Mouse (Mus musculus): Measurements from ENCODE around the gene Ogfod2. TPM values are rescaled to one million over a fixed set of nuclear protein-coding genes. Genes with fewer than 3 reads are reported as not detected.
A peak's percentile ranks its signal among the peaks of the same experiment; 100 is the strongest.

The Ogfod2 gene
- polyA plus RNA-seq, 1 experiment = 35.5 TPM

DNA sequence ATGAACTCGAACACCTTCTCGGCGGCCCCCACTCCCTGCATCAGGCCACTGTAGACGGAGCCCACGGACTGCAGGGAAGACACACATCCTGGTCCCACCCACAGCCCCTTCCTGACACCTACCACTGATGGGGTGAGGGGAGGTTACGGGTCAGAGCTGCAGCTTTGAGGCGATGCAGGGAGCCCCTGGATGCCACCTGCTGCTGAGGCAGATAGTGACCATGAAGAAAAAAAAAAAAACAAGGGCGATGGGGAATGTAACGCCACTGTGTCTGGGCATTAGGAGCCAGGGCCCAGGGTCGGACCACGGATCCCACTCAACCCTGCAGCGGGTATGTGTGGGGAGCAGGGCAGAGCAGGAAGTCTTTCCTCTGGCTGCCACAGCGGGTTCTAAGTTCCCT is 34.9 kb upstream of the Ogfod2 start:
- TF ChIP-seq CTCF (IDR thresholded peaks at IDR 0.05; ENCODE audit: extremely low read depth, insufficient read depth, insufficient read length, insufficient replicate concordance) (no peak), POLR2A (IDR thresholded peaks at IDR 0.05; ENCODE audit: low read depth, low read length) (no peak)
- no peak overlapping the region for H3K4me3 ChIP-seq (ENCODE audit: extremely low read depth, insufficient read depth, insufficient read length)
- WGBS = 53% methylated on average over 13 of the region's 13 CpGs
- no peaks in the 10 kb centered on the region for H3K36me3 ChIP-seq (ENCODE audit: control insufficient read depth, insufficient read depth, low read length)
- no peak for DNase-seq (ENCODE audit: low read depth in 1 of 2, low spot score in 2 of 2)
- H3K27me3 ChIP-seq (ENCODE audit: control insufficient read depth, insufficient read depth, low read length) = no peaks in the 10 kb centered on the region
- peaks cover 30% of the 10 kb centered on the region; the same call in 1 of the 2 replicates for H3K4me1 ChIP-seq (ENCODE audit: control insufficient read depth, insufficient read depth, insufficient read length)
- peak overlapping the region; percentile 33; the same call in 1 of the 2 replicates for H3K27ac ChIP-seq (ENCODE audit: insufficient read depth, low read length)

DNA sequence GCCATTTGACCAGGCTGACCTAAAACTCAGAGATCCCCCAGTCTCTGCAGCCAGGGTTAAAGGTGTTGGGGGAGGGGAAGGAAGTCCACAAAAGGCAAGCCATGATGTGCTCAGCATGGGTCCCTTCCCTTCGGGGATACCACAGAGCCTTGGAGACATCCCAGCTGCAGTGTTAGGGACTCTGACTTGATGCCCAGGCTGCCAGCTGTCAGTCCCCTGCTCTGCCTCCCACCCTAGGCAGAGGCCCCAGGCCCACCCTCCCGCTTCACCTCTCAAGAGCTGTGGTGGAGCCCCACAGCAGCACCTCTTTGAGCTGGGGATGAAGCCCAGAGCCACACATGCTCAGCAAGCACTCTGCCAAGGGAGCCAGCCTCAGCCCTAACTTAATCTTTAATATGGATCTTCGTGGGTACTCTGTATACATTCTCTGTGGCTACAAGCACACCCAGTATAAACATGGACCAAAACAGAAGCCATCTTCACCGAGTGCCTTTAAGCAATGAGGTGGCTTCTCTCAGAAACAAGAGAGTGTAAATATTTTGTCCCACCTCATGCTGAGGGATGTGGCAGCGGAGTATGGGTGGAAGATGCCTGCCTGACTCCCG is 34.1 kb upstream of the Ogfod2 start:
- Histone ChIP-seq H3K4me1 (ENCODE audit: control insufficient read depth, insufficient read depth, insufficient read length) (peaks cover 30% of the 10 kb centered on the region; the same call in 1 of the 2 replicates), H3K36me3 (ENCODE audit: control insufficient read depth, insufficient read depth, low read length) (no peaks in the 10 kb centered on the region), H3K4me3 (ENCODE audit: extremely low read depth, insufficient read depth, insufficient read length) (no peak overlapping the region; the same call in 1 of the 2 replicates), H3K27ac (ENCODE audit: insufficient read depth, low read length) (peak overlapping the region; percentile 66), H3K27me3 (ENCODE audit: control insufficient read depth, insufficient read depth, low read length) (no peaks in the 10 kb centered on the region)
- no peak for DNase-seq (ENCODE audit: low read depth in 1 of 2, low spot score in 2 of 2)
- TF ChIP-seq POLR2A (IDR thresholded peaks at IDR 0.05; ENCODE audit: low read depth, low read length) (no peak), CTCF (IDR thresholded peaks at IDR 0.05; ENCODE audit: extremely low read depth, insufficient read depth, insufficient read length, insufficient replicate concordance) (no peak)
- WGBS = 62% methylated on average over 6 of the region's 6 CpGs

GRCm38 (mm10) chr5:124078794-124079416 is 33.2 kb upstream of the Ogfod2 start:
- no peak for DNase-seq (ENCODE audit: low read depth in 1 of 2, low spot score in 2 of 2)
- H3K27ac ChIP-seq (ENCODE audit: insufficient read depth, low read length) = peak overlapping the region; percentile 66
- H3K27me3 ChIP-seq (ENCODE audit: control insufficient read depth, insufficient read depth, low read length) = no peaks in the 10 kb centered on the region
- H3K4me1 ChIP-seq (ENCODE audit: control insufficient read depth, insufficient read depth, insufficient read length) = peaks cover 25% of the 10 kb centered on the region; the same call in 1 of the 2 replicates
- WGBS = 58% methylated on average over 9 of the region's 9 CpGs
- H3K4me3 ChIP-seq (ENCODE audit: extremely low read depth, insufficient read depth, insufficient read length) = no peak overlapping the region; the same call in 1 of the 2 replicates
- TF ChIP-seq POLR2A (IDR thresholded peaks at IDR 0.05; ENCODE audit: low read depth, low read length) (no peak), CTCF (IDR thresholded peaks at IDR 0.05; ENCODE audit: extremely low read depth, insufficient read depth, insufficient read length, insufficient replicate concordance) (no peak)
- no peaks in the 10 kb centered on the region for H3K36me3 ChIP-seq (ENCODE audit: control insufficient read depth, insufficient read depth, low read length)

DNA sequence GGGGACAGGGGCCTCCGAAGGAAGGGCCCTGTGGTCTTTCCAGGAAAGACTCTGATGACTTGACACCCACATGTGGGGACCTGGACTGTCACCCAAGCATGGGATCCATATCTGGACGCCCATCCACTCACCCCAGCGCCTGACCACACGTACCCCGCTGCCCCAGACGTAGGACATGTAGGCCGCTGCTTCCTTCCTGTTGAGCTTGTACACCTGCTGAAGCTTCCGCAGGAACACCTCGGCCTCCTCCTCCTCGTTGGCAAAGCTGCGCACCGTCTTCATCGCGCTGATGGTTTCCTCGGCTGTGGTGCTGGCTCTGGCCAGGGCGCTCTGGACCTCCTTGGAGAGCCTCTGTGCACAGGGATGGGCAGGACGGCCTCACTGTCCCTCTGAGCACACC is 32.2 kb upstream of the Ogfod2 start:
- Histone ChIP-seq H3K27me3 (ENCODE audit: control insufficient read depth, insufficient read depth, low read length) (no peaks in the 10 kb centered on the region), H3K36me3 (ENCODE audit: control insufficient read depth, insufficient read depth, low read length) (no peaks in the 10 kb centered on the region), H3K4me3 (ENCODE audit: extremely low read depth, insufficient read depth, insufficient read length) (no peak overlapping the region; the same call in 1 of the 2 replicates), H3K4me1 (ENCODE audit: control insufficient read depth, insufficient read depth, insufficient read length) (peaks cover 22% of the 10 kb centered on the region; the same call in 1 of the 2 replicates), H3K27ac (ENCODE audit: insufficient read depth, low read length) (peak overlapping the region; percentile 66)
- WGBS = 27% methylated on average over 17 of the region's 17 CpGs
- TF ChIP-seq POLR2A (IDR thresholded peaks at IDR 0.05; ENCODE audit: low read depth, low read length) (no peak), CTCF (IDR thresholded peaks at IDR 0.05; ENCODE audit: extremely low read depth, insufficient read depth, insufficient read length, insufficient replicate concordance) (no peak)
- peak in 1 of 2 experiments; percentile 34 for DNase-seq (ENCODE audit: low read depth in 1 of 2, low spot score in 2 of 2)

DNA sequence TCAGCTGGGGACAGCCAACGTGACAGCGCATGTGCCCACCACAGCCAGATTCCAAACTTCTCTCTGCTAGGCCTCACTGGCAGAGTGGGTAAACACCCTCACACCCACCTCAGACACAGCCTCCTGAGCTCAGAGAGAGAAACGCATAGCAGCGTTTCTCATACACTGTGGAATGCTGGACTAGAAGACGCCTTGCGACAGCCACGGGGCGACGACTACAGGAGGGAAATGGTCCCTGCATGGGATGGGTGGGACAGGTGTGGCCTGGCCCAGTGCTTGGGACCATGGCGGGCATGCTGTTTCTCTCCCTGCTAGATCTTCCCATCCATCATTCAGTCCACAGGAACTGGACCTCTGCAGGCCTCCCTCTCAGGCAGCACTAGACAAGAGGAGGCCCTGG is 29.6 kb upstream of the Ogfod2 start:
- no peak for TF ChIP-seq POLR2A (IDR thresholded peaks at IDR 0.05; ENCODE audit: low read depth, low read length)
- TF ChIP-seq CTCF (IDR thresholded peaks at IDR 0.05; ENCODE audit: extremely low read depth, insufficient read depth, insufficient read length, insufficient replicate concordance) = no peak

DNA sequence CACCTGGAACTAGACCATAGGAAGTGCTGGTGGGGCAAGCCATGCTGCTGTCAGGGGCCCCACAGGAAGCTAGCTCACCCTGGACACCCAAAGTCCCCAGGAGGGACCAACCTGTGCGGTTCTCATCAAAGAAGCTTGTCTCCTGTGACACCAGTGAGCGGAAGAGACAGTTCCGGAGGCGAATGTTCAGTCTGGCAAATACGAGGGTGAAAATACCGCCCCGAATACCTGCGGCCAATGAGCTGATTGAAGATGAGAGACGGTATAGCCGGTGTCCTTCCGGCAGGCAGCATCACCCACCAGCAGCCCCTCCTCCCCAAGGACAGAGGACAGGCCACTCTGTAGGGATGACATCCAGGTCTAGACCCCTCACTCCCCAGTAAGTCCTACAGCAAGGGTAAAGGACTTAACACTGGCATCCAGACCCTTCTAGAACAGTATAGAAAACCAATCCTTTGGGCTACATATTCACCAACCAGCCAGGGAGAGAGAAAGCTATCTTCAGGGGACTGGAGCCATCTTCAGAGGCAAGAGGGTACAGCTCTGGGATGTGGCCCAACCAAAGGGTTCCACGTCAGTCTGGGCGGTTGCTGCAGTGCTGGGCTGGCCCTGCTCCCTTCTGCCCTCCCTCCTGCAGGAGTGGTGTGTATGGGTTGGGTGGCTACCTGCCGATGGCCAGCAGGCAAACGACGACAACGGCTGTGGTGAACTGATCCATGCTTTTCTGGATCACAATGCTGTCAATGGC is 29.0 kb upstream of the Ogfod2 start:
- WGBS = 71% methylated on average over 17 of the region's 17 CpGs
- no peak for DNase-seq (ENCODE audit: low read depth in 1 of 2, low spot score in 2 of 2)
- H3K4me1 ChIP-seq (ENCODE audit: control insufficient read depth, insufficient read depth, insufficient read length) = peaks cover 11% of the 10 kb centered on the region; the same call in 1 of the 2 replicates
- H3K27me3 ChIP-seq (ENCODE audit: control insufficient read depth, insufficient read depth, low read length) = no peaks in the 10 kb centered on the region
- H3K27ac ChIP-seq (ENCODE audit: insufficient read depth, low read length) = peak overlapping the region; percentile 32; the same call in 1 of the 2 replicates
- TF ChIP-seq POLR2A (IDR thresholded peaks at IDR 0.05; ENCODE audit: low read depth, low read length) (no peak), CTCF (IDR thresholded peaks at IDR 0.05; ENCODE audit: extremely low read depth, insufficient read depth, insufficient read length, insufficient replicate concordance) (no peak)
- H3K4me3 ChIP-seq (ENCODE audit: extremely low read depth, insufficient read depth, insufficient read length) = no peak overlapping the region
- H3K36me3 ChIP-seq (ENCODE audit: control insufficient read depth, insufficient read depth, low read length) = no peaks in the 10 kb centered on the region

More for the DNA sequence above, 29.6 kb upstream of the Ogfod2 start:
- no peaks in the 10 kb centered on the region for H3K36me3 ChIP-seq (ENCODE audit: control insufficient read depth, insufficient read depth, low read length)
- H3K4me3 ChIP-seq (ENCODE audit: extremely low read depth, insufficient read depth, insufficient read length) = no peak overlapping the region
- no peak for DNase-seq (ENCODE audit: low read depth in 1 of 2, low spot score in 2 of 2)
- H3K27ac ChIP-seq (ENCODE audit: insufficient read depth, low read length) = peak overlapping the region; percentile 32; the same call in 1 of the 2 replicates
- H3K4me1 ChIP-seq (ENCODE audit: control insufficient read depth, insufficient read depth, insufficient read length) = peaks cover 11% of the 10 kb centered on the region; the same call in 1 of the 2 replicates
- no peaks in the 10 kb centered on the region for H3K27me3 ChIP-seq (ENCODE audit: control insufficient read depth, insufficient read depth, low read length)
- WGBS = 91% methylated on average over 10 of the region's 10 CpGs

Measured in spleen, adult 2 months (tissue).